Mouse (Mus musculus): ENCODE data around the gene Olfr763. TPM values are rescaled to one million over a fixed set of nuclear protein-coding genes. Genes with fewer than 3 reads are reported as not detected.
"Not testable (repeated sequence)": the region's sequence is repeated elsewhere in the genome, so short reads cannot be mapped to it uniquely, and the experiment has no call there.

Olfr763 gene
- not detected for total RNA-seq (2021)
- long read RNA-seq, experiment 1: 0 reads
- long read RNA-seq, experiment 2: 0 reads

DNA sequence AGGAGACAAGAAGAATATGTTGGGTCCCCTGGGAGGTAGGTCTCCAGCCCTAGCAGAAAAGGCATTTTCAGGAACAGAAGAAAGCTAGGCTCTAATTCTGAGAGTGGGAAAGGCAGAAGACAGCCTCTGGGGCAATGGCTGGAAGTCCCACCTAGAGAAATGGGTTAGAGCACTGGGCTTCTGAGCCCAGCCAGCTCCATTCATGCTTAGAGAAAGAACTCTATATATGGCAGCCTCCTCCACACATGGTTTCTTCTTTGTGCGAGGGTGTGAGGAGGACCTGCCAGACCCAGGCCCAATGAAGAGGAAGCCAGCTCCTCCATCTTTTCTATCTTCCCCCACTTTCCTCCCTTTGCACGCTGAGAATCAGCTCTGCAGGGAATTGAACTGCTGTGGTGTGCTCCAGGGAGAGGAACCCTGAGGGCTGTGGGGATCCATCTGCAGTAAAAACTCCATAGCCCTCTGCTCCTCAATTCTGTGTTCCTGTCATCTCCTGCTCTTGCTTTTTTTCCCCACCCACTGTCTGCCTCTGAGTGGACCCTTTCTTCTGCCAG, at the start of gene Olfr763:
Gene Olfr763 (plus strand): TSS at position 504 of the 554 bp plus-strand sequence.
- DNase-seq (ENCODE audit: low spot score in 2 of 2): no peak

DNA sequence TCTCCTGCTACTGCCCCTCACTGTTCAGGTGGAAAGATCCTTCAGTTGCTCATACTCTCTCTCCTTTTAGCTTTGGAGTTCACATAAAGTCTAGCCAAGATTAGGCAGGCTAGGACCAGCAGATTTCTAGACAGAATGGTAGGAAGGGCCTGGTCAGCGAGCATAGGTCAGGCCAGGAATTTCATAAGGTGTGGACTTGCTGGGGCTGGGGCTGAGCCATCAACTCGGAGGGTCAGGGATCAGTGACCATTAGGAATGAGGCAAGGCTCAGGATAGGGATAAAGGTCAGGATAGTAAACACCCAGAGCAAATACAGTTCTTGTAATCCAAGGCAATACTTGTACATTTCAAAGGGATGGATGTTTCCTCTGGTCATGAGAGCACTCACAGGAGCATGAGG, 45.6 kb upstream of the Olfr763 start:
- DNase-seq (ENCODE audit: low spot score in 2 of 2): no peak

DNA sequence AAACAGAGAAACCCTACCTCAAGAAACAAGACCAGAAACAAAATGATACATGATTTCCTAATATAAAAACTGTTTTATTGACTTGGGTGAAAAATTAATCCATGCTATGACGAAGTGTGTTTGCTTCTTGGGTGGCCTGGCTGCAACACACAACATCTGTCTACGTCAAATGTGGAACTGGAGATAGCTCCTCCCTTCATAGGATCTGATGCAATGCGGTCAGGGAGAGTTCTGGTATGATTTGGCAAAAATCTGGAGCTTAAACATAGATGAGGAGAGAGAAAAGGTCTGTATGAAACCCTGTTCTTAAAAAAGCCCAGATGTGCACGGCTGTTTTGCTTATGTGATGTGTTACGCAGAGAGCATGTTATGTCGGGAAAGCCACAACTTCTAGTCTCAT, 44.7 kb upstream of the Olfr763 start:
- no peak for DNase-seq (ENCODE audit: low spot score in 2 of 2)

DNA sequence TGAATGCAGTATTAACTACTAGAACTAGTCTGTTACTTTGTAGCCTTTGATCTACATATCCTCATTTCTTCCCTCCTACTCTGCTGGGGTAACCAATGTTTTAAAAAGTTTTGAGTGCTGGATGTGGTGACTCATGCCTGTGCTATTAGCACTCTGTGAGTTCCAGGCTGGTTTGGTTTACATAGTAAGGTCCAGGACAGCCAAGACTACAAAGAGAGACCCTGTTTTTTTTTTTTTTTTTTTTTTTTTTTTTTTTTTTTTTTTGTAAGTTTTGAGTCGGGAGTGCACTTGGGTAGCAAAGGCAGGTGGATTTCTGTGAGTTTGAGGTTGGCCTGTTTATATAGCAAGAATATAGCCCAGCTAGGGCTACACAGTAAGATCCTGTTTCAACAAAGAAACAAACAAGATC, 42.2 kb upstream of the Olfr763 start:
- no peak for DNase-seq (ENCODE audit: low spot score in 2 of 2)

DNA sequence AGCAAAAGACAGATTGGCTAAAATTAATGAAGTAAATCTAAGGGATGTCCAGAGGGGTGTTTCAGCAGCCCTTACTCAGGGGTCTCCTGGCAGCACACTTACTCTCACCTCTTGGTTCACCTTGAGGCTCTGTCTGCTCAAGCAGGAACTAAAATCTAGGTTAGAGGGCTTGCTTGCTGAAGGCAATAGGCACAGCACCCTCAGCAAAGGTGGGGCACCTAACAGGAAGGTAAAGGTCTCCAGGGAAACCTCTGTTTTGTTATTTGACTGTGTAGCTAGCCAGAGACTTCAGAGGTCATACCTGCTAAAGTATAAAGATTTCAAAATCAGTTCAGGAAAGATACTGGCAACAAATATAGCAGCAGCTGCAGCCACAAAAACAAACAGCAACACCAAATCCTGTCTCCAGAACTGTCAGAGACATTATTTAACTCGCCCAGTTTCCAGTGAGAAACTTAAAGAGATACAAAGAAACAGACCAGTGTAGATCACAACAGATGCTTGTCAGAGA, 39.8 kb upstream of the Olfr763 start:
- DNase-seq (ENCODE audit: low spot score in 2 of 2): no peak

DNA sequence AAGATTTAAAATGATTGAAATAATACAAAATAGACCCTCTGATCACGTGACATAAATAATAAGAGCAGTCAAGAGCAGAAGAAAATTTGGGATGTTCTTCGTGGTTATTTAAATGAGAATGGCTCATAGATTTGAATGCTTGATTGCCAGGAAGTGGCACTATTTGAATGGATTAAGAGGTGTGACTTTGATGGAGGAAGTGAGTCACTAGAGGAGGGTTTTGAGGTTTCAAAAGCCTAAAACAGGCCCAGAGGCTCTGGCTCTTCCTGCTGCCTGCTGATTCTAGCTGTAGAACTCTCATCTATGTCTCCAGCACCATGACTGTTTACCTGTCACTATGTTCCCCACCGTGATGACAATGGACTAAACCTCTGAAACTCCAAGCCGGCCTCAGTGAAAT, 37.8 kb upstream of the Olfr763 start:
- no peak for DNase-seq (ENCODE audit: low spot score in 2 of 2)

DNA sequence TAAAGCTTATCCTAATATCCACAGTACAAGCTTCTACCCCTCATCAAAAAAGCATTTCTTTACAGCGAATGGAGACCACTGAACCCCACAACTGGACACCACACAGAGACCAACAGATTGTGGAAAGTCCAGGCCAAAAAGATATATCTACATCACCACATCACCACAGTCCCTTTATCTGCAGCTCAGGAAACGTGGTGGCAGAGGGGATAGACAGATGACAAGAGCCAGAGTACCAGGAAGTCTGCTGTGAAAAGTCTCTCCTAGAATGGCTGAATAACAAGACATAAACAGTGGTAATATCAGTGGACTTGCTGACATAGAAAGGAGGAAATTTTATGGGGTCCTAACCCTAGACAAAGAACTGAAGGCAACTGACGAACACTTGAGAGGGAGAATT, 34.2 kb upstream of the Olfr763 start:
- no peak for DNase-seq (ENCODE audit: low spot score in 2 of 2)

DNA sequence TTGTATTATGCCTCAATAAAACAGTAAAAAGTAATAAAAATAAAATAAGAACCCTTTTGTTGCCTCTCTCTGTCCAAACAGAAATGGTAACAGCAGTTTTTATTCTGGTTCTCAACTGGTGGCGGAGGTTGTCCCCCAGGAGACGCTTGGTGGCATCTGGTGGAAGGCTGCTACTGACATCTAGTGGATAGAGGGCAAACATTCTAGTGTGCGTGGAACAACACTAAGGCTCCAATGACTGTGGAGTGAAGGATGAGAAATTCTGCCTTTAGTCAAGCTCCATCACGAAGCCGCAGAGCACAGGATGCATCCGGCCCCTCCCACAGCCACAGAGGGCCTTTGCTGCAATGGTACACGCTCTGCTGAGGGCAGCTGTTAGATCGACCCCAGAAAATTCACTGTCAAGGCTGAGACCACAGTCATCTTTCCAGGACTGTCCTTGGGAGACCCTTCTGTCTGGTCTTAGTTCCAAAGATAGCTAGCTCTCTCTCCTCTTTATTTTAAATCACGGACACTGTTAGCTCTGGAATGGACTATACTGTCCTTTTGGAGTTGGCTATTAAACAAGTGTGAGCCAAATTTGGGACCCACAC, 33.0 kb upstream of the Olfr763 start:
- peak; percentile 39 to 60 for DNase-seq (ENCODE audit: low spot score in 2 of 2)

DNA sequence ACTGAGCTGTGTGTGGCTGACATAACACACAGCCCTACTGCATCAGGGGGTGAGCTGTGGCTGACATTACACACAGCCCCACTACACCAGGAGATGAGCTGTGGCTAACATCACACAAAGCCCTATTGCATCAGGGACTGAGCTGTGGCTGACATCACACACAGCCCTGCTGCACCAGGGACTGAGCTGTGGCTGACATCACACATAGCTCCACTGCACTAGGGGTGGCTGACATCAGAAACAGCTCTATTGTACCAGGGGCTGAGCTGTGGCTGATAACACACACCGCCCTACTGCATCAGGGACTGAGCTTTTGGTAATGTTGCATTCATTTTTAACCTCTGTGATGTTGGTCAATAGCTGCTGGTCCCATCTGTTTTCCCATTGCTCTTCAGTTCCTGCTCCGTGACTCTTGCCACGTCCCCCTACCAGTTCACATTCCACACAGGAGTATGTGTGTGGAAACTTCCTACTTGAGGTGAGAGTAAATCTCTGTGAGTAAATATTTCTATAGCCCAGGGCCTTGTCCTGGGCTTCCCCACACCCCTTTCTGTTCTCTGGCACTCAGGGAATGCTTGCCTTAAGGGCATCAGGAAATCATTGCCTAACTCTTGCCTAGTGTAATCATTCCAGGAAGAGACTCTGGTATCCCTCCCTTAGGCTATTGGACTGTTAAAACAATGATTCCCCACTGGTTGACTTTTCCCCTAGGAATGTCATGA, 29.8 kb upstream of the Olfr763 start:
- no peak for DNase-seq (ENCODE audit: low spot score in 2 of 2)

DNA sequence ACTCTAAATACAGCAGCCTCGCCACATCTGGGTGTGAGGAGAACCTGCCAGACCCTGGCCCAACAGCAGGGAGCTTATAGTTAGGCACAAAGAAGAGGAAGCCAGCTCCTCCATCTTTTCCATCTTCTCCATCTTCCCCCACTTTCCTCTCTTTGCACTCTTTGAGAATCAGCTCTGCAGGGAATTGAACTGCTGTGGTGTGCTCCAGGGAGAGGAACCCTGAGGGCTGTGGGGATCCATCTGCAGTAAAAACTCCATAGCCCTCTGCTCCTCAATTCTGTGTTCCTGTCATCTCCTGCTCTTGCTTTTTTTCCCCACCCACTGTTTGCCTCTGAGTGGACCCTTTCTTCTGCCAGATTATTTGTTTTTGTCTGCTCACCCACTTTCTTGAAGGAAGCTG, 21.5 kb upstream of the Olfr763 start, which contains the start of gene Olfr9:
Gene Olfr9 (plus strand): TSS at position 301 of the 400 bp plus-strand sequence.
- not testable (repeated sequence) for DNase-seq (ENCODE audit: low spot score in 2 of 2)

DNA sequence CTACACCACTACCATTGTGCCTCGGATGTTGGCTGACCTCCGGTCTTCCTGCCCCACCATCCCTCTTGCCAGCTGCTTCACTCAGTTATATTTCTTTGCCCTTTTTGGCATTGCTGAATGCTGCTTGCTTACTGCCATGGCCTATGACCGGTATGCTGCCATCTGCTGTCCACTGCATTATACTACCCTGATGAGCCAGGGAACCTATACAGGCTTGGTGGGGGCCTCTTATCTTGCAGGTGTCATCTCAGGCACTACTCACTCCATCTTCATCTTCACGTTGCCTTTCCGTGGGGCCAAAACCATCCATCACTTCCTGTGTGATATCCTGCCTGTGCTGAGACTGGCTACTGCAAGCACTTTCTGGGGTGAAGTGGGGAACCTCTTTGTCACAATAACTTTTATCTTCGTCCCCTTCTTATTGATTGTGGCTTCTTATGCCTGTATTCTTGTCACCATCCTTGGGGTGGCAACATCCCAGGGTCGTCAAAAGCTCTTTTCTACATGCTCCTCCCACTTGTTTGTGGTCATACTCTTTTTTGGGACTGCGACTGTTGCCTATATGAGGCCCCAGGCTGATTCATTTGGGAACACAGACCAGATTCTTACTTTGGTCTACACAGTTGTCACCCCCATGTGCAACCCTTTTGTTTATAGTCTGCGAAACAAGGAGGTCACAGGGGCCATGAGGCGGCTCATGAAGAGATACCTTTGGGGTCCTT, 20.3 kb upstream of the Olfr763 start:
- not testable (repeated sequence) for DNase-seq (ENCODE audit: low spot score in 2 of 2)

DNA sequence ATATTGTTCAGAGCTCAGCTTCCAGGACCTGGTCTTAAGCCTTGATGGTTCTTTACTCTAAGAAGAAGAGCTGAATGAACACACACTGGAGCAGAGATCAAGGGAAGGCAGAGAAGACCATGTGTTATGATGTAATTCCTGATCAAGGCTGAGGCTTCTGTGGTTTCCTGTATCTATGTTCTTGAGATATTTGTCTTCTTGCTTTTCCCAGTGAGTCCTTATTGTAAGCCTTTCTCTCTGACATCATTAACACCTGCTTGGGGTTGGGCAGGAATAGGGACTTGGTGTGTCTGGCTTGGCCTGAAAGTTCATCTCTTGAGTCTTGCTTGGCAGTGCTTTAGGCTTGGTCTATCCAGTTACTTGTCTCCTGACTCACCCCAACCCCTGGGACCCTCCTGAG, 19.6 kb upstream of the Olfr763 start:
- DNase-seq (ENCODE audit: low spot score in 2 of 2): no peak

DNA sequence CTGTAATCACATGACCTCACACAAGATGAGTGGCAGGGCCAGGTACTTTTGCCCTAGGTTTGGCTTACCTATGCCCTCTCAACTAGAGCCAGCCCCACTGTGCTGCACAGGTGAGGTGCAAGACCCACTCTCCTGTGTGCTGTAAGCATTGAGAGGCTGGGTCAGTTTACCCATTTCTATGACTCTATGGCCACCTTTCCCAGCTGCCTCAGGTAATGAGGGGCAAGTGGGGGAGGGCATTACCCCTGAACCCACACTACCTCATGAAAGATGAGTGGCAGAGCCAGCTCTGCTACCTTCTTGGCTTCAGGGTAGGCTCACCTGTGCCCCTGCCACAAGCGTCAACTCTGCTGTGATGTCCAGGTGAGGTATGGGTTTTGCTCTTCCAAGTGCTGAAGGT, 14.8 kb upstream of the Olfr763 start:
- no peak for DNase-seq (ENCODE audit: low spot score in 2 of 2)

DNA sequence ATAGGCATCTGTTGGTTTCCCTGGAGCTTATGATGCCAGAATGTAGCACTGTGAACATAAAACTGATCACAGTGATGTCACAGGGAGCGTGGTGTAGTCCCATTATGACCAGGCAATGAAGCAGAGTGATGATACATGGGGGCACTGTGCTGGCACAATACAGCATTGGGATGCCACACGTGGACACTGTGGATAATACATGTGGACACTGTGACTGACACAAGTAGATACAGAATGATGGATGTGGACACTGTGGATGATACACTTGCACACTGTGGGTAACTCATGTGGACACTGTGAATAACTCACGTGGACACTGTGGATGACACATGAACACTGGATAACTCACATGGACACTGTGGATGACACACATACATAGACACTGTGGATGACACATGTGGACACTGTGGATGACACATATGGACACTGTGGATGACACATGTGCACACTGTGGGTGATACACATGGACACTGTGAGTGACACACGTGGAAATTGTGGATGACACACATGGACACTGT, 14.0 kb upstream of the Olfr763 start:
- DNase-seq (ENCODE audit: low spot score in 2 of 2): no peak

DNA sequence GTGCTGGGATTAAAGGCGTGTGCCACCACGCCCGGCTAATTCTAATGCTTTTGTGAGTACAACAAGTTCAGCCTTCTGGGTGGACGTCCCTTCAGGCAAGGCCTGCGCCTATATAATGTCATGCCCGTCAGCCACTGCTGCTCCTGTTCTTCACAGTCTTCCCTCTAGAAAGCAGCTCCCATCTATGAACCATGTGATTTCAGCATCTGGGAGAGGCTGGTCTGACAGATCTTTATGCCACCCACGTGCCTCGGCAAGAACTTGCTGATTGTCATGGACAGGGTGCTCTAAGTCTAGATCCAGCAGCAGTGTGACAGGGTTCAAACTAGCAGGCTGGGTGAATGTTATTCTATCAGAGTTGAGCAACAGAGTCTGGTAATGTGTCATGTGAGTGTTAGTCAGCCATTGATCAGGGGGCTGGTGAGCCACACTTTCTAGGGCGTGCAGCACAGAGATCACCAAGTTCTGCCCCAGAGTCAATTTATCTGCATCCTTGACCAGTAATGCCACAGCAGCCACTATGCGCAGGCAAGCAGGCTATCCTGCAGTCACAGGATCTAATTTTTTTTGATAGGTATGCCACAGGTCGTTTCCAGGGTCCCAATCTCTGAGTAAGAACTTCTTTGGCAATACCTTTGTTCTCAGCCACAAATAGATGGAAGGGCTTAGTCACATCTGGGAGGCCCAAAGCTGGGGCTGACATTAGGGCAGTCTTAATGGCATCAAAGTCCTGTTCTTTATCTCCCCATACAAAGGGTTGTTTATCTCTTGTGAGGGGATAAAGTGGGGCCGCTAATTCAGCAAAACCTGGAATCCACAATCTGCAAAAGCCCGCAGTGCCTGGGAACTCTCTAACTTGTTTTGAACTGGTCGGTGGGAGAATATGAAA, 6.3 kb upstream of the Olfr763 start:
- no peak for DNase-seq (ENCODE audit: low spot score in 2 of 2)

DNA sequence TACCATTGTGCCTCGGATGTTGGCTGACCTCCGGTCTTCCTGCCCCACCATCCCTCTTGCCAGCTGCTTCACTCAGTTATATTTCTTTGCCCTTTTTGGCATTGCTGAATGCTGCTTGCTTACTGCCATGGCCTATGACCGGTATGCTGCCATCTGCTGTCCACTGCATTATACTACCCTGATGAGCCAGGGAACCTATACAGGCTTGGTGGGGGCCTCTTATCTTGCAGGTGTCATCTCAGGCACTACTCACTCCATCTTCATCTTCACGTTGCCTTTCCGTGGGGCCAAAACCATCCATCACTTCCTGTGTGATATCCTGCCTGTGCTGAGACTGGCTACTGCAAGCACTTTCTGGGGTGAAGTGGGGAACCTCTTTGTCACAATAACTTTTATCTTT, 920 bp downstream of the Olfr763 start:
- DNase-seq (ENCODE audit: low spot score in 2 of 2): not testable (repeated sequence)

DNA sequence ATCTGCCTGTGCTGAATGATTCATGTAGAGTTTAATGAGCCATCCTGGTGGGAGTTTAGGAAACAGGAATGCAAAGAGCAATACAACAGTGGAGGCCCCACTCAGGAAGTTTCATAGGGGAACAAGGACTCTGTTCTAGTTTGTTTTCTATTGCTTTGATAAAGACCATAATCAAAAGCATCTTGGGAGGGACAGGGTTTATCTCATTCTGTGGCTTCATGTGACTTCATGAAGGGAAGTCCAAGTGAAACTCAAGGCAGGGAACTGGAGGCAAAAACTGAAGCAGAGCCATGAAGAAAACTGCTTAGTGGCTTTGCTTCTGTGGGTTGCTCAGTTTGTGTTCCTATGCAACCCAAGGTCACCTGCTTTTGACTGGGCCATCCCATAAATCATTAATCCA, 3.9 kb downstream of the Olfr763 start:
- DNase-seq (ENCODE audit: low spot score in 2 of 2): no peak

DNA sequence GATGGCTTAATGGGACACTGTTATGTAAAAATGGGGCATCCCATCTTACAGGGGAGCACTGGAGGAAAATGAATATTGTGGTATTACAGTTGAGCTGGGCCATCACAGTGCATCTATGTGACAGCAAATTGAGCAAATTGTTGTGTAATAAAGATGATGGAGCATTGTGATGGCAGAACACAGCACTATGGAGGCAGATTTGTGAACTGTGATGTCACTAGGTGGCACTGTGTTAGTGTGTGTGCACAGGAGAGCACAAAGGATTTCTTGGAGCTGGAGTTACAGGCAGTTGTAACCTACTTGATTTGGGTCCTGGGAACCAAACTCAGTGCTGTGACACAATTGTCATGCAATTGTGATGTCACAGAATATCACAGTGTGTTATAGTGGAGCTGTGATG, 12.7 kb downstream of the Olfr763 start:
- DNase-seq (ENCODE audit: low spot score in 2 of 2): no peak

DNA sequence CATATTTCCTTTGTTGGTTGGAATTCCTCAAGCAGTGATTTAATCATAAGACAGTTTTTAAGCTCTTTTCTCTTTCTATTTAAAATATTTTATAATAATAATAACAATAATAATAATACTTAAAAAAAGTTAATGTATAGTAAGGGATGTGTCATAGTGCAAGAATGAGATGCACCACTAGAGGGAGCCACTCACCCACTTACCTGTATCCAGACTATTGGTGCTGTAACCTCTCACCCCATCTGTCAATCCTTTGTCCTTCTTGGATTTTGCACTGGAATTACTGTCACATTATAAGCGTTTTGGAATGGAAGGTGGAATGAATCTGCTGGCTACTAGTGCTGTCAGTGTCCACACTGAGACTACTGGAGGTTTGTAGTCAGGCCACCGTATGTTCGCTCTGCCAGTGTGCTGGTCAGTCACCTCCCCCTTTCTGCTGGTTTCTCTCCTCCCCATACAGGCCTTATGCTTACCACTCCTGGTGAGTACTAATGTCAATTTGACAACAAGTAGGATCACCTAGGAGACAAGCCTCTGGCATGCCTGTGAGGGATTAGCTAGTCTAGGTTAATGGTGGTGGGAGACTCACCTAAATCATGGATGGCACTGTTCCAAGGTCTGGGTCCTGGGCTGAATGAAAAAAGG, 15.5 kb downstream of the Olfr763 start:
- peak; percentile 30 to 60 for DNase-seq (ENCODE audit: low spot score in 2 of 2)

DNA sequence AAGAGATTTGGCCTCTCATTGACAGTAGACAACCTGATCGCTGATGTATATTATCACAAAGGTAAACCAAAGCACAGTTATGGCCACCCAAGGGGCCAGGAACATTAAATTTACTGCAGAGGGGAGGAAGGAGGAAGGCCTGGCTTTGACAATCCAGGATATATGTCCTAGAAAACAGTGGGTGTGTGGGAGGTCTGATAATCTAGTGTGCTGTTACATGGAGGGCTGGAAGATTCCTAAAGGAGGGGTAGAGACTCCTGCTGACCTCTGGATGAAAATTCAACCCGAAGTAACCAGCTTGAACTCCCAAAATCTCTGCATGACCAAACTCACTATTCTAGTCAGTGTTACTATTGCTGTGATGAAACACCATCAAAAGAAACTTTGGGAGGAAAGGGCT, 17.8 kb downstream of the Olfr763 start:
- no peak for DNase-seq (ENCODE audit: low spot score in 2 of 2)
